Comparison of ENCODE assay signal across 29 mouse cellular contexts in the genomic region with DNA sequence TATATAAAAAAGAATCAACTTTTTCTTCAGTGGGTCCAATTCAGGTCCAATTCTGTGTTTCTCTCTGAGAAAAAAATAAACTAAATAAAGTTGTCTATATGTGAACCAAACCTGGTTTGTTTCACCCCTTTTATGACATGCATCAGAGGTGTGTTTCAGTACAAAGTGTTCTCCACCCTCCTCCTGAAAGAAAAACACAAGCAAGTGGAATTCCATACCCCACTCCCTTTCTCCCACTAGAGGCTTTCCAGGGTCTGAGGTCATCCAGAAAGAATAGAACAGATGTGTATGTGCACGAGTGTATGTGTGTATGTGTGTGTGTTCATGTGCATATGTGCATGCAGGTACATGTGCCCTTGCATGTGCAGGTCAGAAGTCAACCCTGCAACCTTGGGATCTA.
"Had no signal": no experiment of that assay in that cellular context is flagged by ENCODE, and none has a peak within 500 bp of the region (broad histone marks: within the 10 kb centered on the region; RNA-seq: fewer than 3 reads in every experiment).

No protein-coding gene starts in this region.

- DNase-seq: left cerebral cortex, postnatal 4 days; liver; liver, embryonic 13.5 days; liver, postnatal 0 days; lung, adult 18-20 months; lung, adult 2 months; lung, embryonic 14.5 days; lung, postnatal 14 days; midbrain, embryonic 14.5 days had no signal

- H3K9me3 ChIP-seq: limb, embryonic 10.5 days; limb, embryonic 12.5 days; limb, embryonic 13.5 days; limb, embryonic 15.5 days; liver, embryonic 12.5 days; liver, embryonic 13.5 days; liver, embryonic 15.5 days; lung, embryonic 15.5 days; megakaryocyte, embryonic 14.5 days; midbrain, embryonic 10.5 days; midbrain, embryonic 12.5 days; midbrain, embryonic 13.5 days; midbrain, embryonic 15.5 days; neural tube, embryonic 12.5 days had no signal

- H3K4me3 ChIP-seq: left cerebral cortex, adult 2 months; limb, embryonic 10.5 days; limb, embryonic 12.5 days; limb, embryonic 13.5 days; limb, embryonic 15.5 days; liver, embryonic 12.5 days; liver, embryonic 13.5 days; liver, embryonic 15.5 days; lung, embryonic 15.5 days; megakaryocyte, embryonic 14.5 days; midbrain, embryonic 10.5 days; midbrain, embryonic 12.5 days; midbrain, embryonic 13.5 days; midbrain, embryonic 15.5 days; myocyte; neural tube, embryonic 12.5 days had no signal

- H3K9ac ChIP-seq: limb, embryonic 12.5 days; limb, embryonic 13.5 days; limb, embryonic 15.5 days; liver, embryonic 12.5 days; liver, embryonic 13.5 days; liver, embryonic 14.5 days; liver, embryonic 15.5 days; liver, postnatal 0 days; lung, embryonic 14.5 days; lung, embryonic 15.5 days; midbrain, embryonic 12.5 days; midbrain, embryonic 13.5 days; midbrain, embryonic 15.5 days; neural tube, embryonic 12.5 days had no signal

- ATAC-seq: liver, embryonic 12.5 days; liver, postnatal 0 days; midbrain, embryonic 13.5 days; midbrain, embryonic 15.5 days; midbrain, embryonic 16.5 days had no signal

- H3K27ac ChIP-seq: left cerebral cortex, adult 2 months; limb, embryonic 10.5 days; limb, embryonic 12.5 days; limb, embryonic 13.5 days; limb, embryonic 15.5 days; liver, embryonic 12.5 days; liver, embryonic 13.5 days; liver, embryonic 14.5 days; liver, embryonic 15.5 days; lung, embryonic 15.5 days; macrophage; midbrain, embryonic 10.5 days; midbrain, embryonic 12.5 days; midbrain, embryonic 13.5 days; midbrain, embryonic 15.5 days; neural tube, embryonic 12.5 days had no signal

- H3K4me1 ChIP-seq: limb, embryonic 10.5 days; limb, embryonic 12.5 days; limb, embryonic 13.5 days; limb, embryonic 15.5 days; megakaryocyte, embryonic 14.5 days; midbrain, embryonic 10.5 days; midbrain, embryonic 12.5 days; midbrain, embryonic 13.5 days; midbrain, embryonic 15.5 days; neural tube, embryonic 12.5 days had no signal

- H3K36me3 ChIP-seq: limb, embryonic 10.5 days; limb, embryonic 12.5 days; limb, embryonic 13.5 days; limb, embryonic 15.5 days; liver, embryonic 12.5 days; liver, embryonic 13.5 days; liver, embryonic 15.5 days; lung, embryonic 15.5 days; midbrain, embryonic 10.5 days; midbrain, embryonic 12.5 days; midbrain, embryonic 13.5 days; midbrain, embryonic 15.5 days; neural tube, embryonic 12.5 days had no signal

- H3K4me2 ChIP-seq: limb, embryonic 12.5 days; limb, embryonic 13.5 days; limb, embryonic 15.5 days; liver, embryonic 11.5 days; liver, embryonic 12.5 days; liver, embryonic 13.5 days; liver, embryonic 15.5 days; lung, embryonic 14.5 days; lung, embryonic 15.5 days; midbrain, embryonic 11.5 days; midbrain, embryonic 12.5 days; midbrain, embryonic 13.5 days; midbrain, embryonic 15.5 days; neural tube, embryonic 12.5 days had no signal

- H3K27me3 ChIP-seq: limb, embryonic 12.5 days; limb, embryonic 13.5 days; limb, embryonic 15.5 days; liver, embryonic 15.5 days; lung, embryonic 15.5 days; midbrain, embryonic 12.5 days; midbrain, embryonic 13.5 days; midbrain, embryonic 15.5 days; neural tube, embryonic 12.5 days had no signal
